Mouse (Mus musculus) thymus, postnatal 25 days (tissue): ENCODE results near the gene Trpm2.
"Not testable (repeated sequence)": the region's sequence is repeated elsewhere in the genome, so short reads cannot be mapped to it uniquely, and the experiment has no call there.

Experiments used
- DNase-seq: peaks from one replicate; pipeline ENCODE4 v3.0.0; 2022

Gene Trpm2

GRCm38 (mm10) chr10:77970481-77970880, at the start of gene Trpm2:
TSS of gene Trpm2 (minus strand) at chr10:77970563.
- DNase-seq = no peak

DNA sequence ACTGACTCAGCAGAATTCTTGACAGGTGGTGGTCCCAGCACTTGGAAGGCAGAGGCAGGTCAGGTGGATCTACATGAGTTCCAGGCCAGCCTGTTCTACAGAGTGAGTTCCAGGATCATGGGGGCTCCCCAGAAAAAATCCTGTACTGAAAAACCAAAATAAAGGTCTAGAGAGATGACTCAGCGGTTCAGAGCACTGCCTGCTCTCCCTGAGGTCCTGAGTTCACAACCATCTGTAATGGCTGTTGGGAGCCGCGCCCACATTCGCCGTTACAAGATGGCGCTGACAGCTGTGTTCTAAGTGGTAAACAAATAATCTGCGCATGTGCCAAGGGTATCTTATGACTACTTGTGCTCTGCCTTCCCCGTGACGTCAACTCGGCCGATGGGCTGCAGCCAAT, 49.6 kb upstream of the Trpm2 start:
- not testable (repeated sequence) for DNase-seq

- no peak for DNase-seq
Measured at GRCm38 (mm10) chr10:78019291-78019690, 48.9 kb upstream of the Trpm2 start.

DNA sequence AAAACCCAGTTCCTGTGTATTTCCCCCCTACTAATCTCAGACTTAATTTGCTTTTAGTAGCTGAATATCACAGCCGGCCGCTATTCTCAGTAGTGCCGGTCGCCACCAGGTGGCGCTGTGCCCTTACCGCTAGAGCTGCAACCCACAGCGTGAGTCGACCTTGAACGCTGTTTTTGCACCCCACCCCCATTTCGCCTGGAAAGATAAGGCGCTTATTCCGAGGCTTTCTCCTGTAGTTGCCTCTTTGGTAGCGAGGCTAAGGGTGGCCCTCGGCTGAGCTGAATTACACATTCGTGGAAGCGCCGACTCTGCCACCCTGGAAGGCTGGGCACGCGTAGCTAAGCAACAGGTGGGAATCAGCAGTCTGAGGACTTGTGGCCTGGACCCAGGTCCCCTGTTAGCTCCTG, 48.4 kb upstream of the Trpm2 start:
- DNase-seq = peak; percentile 69

GRCm38 (mm10) chr10:78016366-78016765, 46.0 kb upstream of the Trpm2 start:
- DNase-seq = no peak

GRCm38 (mm10) chr10:78015489-78015888, 45.1 kb upstream of the Trpm2 start:
- DNase-seq = no peak

DNA sequence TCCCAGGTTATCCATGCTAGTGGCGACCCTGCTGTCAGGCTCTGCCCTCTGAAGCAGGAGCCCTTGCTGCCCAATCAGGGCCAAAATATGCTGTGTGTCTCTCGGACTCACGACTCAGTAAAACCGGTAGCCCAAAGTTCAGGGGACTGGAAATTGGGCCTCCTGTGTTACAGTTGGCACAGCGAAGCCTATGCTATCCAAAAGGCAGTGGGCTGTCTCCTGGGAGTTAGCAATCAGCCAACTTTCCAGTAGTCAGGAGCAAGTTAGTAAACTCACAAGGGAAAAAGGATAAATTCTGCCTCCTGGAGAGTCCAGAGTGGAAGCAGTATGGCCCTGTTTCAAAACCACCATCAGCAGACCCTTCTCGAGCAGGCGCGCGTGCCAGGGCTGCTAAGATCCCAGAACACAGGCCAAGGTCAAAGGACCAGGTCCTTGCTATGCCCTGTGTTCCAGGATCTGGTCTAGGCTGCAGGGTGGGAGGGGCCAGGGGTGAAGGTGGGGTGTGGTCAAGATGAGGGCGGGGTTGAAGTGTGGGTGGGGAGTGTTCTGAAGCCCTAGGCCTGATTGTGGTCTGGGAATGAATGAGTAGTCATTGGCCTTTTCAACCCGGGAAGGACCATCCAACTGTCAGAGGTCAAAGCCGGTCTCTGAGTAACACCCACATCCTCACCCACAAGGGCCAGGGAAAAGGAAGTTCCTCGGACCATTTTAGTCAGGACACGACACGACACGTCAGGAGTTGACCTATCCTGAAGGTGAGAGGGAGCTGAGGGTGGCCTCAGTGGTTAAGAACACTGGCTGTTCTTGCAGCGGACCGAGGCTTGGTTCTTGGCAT, 42.5 kb upstream of the Trpm2 start:
- no peak for DNase-seq

DNA sequence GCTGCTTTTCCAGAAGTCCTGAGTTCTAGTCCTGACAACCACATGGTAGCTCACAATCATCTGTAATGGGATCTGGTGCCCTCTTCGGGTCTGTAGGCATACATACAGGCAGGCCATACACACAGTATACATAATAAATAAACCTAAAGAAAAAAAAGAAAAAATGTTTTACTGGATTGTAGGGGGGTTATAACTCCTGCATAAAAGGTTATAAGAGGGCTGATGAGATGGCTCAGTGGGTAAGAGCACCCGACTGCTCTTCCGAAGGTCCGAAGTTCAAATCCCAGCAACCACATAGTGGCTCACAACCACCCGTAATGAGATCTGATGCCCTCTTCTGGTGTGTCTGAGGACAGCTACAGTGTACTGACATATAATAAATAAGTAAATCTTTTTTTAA, 40.8 kb upstream of the Trpm2 start:
- DNase-seq = not testable (repeated sequence)

- peak; percentile 10 for DNase-seq
Measured at GRCm38 (mm10) chr10:78010335-78010734, 40.0 kb upstream of the Trpm2 start.

GRCm38 (mm10) chr10:78009945-78010293, 39.6 kb upstream of the Trpm2 start, which contains the start of gene Pfkl:
TSS of gene Pfkl (minus strand) at chr10:78010083.
- no peak for DNase-seq

DNA sequence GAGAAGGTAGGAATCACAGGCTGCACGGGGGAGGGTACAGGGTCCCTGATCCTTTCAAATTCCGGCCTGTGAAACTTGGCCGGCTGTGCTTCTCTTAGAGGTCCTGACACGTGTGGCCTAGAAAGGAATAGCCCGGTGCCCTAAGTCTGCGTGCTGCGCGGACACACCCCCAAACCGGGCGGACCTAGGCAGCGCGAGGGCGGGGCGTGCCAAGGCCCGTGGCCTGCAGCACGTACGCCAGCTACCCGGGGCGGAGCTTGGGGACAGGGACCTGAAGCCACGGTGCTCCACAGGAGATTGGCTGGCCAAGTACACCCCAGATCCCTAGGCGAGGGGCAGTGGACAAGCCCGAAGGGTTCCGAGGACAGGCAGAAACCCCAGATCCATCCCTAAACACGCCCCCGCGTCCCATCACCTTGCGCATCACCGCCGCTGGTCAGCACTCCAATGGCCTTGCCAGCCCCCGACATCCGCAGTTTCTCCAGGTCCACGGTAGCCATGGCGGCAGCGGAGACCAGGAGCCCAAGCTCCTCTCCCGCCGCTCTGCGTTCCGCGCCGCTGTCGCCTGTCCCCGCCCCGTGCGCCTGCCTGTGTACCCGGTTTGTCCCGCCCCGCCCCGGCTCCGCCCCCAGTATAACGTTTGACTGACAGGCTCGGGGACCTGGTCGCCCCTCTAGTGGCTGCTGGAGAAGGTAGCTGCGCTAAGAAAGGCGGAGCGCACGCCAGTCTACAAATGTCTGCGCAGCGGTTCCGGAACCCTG, 39.0 kb upstream of the Trpm2 start:
- DNase-seq = peak; percentile 96

DNA sequence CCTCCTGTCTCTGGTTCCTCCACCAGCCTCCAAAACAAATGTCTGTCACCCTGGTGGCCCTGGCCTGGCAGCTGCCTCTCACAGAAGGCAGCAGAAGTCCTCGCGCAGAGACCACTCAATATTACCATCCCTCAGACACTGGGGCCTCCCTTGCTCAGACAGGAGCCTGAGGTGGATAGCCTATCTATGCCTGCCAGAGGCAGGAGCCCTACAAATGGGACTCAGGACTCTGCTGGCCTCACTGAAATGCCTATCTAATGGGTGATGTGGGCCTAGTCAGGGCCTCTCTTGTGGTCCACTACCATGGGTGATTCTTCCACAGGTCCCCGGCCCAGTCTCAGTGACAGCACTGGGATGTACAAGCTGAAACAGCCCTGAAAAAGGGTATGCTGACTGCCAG, 37.8 kb upstream of the Trpm2 start:
- DNase-seq = no peak

DNA sequence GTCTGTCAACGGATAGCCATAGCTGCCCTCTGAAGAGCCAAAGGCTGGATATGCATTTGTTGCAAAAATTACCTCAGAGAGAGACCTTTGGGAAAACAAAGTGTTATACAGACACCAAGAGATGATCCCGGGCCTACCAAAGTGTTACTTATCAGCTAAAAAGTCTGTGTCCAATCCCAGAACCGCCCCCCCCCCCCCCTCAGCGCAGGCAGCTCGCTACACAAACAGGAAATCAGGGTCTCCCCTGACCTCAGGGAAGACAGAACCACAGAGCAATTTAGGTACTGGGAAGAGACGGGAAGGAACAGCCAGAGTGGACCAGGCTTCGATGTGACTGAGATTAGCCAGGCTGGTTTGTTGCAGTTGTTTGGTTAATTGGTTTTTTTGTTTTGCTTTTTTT, 36.8 kb upstream of the Trpm2 start:
- DNase-seq = no peak

- no peak for DNase-seq
Measured at GRCm38 (mm10) chr10:78005791-78006438, 35.6 kb upstream of the Trpm2 start.

DNA sequence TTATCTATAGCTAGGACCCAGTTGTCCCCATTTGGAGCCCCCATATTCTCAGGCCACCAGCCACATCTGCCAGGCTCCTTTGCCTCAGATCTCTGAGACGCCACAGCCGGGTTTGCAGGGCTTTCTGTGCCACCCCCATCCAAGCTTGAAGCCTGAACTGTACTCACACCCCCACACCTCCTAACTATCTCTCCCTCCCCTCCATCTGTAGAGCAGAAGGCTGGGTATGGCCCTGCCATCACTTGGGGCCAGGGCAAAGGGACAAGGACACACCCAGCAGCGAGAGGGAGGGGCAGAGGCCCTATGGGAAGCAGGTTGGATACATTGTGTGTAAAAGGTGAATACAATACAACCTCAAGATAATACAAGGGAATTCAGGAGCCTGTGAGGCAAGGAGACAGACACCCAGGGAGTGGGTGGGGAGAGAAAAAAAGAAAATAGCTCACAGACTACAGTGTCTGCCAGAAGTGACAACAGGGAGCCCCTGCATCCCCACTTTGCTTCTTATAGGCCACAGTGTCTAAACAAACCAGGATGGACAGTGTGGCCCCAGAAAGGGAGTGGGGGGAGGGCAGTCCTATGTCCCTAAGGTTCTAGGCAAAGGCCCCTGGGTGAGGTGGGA, 34.2 kb upstream of the Trpm2 start:
- DNase-seq = no peak

GRCm38 (mm10) chr10:78002316-78002715, 32.0 kb upstream of the Trpm2 start:
- no peak for DNase-seq

- DNase-seq = no peak
Measured at GRCm38 (mm10) chr10:78001796-78002195, 31.4 kb upstream of the Trpm2 start.

GRCm38 (mm10) chr10:78000200-78000599, 29.8 kb upstream of the Trpm2 start:
- DNase-seq = no peak

GRCm38 (mm10) chr10:77995639-77996038, 25.3 kb upstream of the Trpm2 start:
- DNase-seq = no peak

- no peak for DNase-seq
Measured at GRCm38 (mm10) chr10:77985775-77986174, 15.4 kb upstream of the Trpm2 start.

GRCm38 (mm10) chr10:77984660-77985059, 14.3 kb upstream of the Trpm2 start:
- DNase-seq = peak; percentile 72

- peak; percentile 99 for DNase-seq
Measured at GRCm38 (mm10) chr10:77978351-77979350, 8.3 kb upstream of the Trpm2 start, which contains the start of gene 1810043G02Rik. TSS of gene 1810043G02Rik (plus strand) at chr10:77978524.
